Mouse (Mus musculus): ENCODE results near the gene Smc1b.

Gene Smc1b

GRCm38 (mm10) chr15:85131275-85132192 is at the start of gene Smc1b, which contains the start of gene Ribc2:
TSS of gene Smc1b (minus strand) at chr15:85131964.
TSS of gene Ribc2 (plus strand) at chr15:85132078.
- no peak for DNase-seq (ENCODE audit: low read depth)

DNA sequence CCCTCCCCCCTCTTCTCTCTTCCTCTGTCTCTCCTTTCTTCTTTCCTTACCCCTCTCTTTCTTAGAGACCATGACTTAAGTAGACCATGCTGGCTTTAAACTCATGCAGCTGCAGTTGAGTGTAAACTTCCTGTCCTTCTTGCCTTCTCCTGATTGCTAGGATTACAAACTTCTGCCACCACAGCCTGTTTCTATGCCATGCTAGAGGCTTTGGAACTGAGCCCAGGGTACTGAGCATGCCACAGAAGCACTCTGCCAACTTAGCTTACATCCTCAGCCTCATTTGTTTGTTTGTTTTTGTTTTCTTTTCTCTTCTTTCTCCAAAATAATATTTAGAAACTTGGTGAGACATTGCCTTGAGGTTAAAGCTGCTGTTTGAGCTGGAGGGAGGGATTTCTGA is 48.6 kb upstream of the Smc1b start:
- DNase-seq (ENCODE audit: low read depth) = no peak

GRCm38 (mm10) chr15:85179528-85180180 is 47.9 kb upstream of the Smc1b start:
- peak; percentile 30 for DNase-seq (ENCODE audit: low read depth)

- DNase-seq (ENCODE audit: low read depth) = no peak
Measured at GRCm38 (mm10) chr15:85178172-85178571, 46.4 kb upstream of the Smc1b start.

GRCm38 (mm10) chr15:85177576-85177975 is 45.8 kb upstream of the Smc1b start:
- DNase-seq (ENCODE audit: low read depth) = peak; percentile 83

DNA sequence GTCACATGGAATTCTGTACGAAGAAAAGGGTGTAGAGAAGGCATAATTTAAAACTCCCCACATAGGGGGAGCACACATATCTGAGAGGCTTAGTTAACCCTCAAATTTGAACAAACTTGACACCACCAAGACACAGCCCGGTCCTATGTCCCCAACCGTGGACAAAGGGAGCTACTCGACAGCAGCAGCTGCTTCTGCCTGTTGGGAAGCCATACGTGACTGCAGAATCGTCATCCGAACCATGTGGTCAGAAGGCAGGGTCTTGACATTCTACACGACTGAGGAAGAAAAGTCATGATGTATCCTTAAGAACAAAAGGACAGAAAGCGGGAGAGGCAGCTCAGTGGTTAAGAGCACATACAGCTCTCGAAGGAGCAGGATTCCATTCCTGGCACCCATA is 42.3 kb upstream of the Smc1b start:
- no peak for DNase-seq (ENCODE audit: low read depth)

- DNase-seq (ENCODE audit: low read depth) = no peak
Measured at GRCm38 (mm10) chr15:85173425-85173824, 41.7 kb upstream of the Smc1b start.

DNA sequence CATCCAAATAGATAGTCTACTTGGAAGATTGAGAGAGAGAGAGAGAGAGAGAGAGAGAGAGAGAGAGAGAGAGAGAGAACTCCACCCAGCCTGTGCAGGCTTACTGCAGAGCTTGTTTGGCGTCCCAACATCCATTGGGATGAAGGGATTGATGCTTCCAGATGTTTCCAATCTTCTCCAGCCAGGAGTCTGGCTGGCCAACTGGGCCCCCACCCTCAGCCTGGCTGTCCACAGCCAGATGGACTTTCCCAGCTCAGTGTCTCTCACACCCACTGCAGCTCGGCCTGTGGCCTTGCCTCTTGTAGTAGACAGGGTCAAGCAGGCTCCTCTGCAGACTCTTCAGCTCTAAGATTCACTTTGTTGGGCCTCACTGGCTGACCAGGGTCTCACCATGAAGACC is 40.3 kb upstream of the Smc1b start:
- no peak for DNase-seq (ENCODE audit: low read depth)

GRCm38 (mm10) chr15:85167086-85167679 is 35.4 kb upstream of the Smc1b start:
- DNase-seq (ENCODE audit: low read depth) = no peak

DNA sequence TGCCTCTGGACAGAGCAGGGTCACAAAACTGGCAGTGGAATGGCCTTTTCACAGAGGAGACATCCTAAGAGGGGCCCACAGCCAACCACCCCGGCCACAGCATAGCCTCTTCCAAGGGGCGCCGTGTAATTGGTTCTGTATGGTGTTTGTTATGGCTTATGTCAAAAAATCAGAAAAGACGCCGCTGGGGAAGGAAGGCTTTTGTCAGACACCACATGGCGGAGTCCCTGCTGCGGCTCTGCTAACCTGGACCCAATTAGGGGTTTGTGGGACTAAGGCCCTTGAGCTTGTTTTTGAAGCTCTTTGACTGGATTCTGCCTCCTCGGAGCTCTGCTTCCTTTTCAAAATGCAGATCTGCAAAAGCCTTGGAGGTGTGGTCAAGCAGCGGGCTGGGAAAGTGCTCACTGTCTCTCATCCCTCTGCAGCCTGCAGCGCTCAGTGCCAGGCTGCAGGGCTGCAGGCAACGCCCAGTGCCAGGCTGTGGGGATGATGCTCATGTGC is 34.7 kb upstream of the Smc1b start:
- DNase-seq (ENCODE audit: low read depth) = peak; percentile 40

DNA sequence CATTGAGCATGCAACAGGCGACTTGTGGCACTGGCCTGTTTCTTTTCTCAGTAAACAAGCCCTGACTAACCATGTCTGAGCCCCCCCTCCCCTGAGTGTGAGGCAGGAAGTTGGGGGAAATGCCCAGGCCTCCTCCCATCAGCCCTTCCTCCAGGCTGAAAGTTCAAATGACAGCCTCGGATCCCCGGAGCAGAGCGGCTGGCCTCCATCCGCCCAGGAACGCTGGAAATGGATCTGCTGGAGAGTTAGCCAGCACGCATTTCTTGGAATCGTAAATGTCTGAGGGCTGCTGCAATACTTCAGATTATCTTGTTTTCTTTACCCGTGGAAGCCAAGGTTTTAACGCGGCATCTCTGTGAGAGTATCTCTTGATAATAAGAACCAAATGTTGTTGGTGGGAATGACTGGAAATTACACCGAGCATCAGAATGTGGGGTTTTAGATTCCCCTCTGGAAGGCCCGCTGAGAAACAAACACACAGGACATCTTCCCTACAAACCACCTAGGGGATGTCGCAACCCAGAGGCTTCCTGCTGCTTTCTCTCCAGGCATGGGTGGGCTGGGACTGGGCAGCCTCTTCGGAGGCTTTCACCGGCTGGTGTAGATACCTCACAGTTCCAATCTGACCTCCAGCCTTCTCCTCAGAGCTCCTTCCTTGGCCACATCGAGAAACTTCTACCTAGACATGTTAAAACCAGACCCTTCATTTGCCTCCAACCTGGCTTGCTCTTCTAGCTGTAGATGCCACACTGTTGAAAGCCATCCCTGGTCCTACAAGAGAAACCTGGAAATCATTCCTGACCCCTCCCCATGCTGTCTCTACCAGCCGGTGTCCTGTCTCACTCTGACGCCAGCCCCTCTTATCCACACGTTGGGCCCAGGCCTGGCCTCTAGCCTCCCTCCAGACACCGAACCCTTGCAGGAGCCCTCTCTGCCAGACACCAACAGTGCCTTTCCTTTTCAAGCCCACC is 31.2 kb upstream of the Smc1b start:
- peak; percentile 68 for DNase-seq (ENCODE audit: low read depth)

DNA sequence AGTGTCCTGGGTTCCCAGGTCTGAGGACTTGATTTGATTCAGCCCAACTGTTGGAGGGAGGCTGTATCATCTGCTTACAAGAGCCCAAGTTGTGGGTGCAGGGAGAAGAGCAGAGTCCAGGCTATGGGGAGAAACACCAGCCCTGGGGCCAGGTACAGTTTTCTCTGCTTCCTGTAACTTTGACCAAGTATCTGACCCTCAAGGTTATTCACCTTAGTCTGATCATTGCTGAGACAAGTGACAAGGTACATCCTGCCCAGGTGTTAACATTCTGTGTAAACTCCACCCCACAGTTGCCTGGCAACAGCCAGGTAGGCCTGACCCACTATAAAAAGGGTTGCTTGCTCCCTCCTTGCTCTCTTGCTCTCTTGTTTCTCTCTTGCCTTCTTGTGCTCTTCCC is 29.7 kb upstream of the Smc1b start:
- no peak for DNase-seq (ENCODE audit: low read depth)

GRCm38 (mm10) chr15:85156198-85156597 is 24.4 kb upstream of the Smc1b start:
- DNase-seq (ENCODE audit: low read depth) = no peak

GRCm38 (mm10) chr15:85154091-85154490 is 22.3 kb upstream of the Smc1b start:
- no peak for DNase-seq (ENCODE audit: low read depth)

GRCm38 (mm10) chr15:85152577-85152976 is 20.8 kb upstream of the Smc1b start:
- DNase-seq (ENCODE audit: low read depth) = no peak

DNA sequence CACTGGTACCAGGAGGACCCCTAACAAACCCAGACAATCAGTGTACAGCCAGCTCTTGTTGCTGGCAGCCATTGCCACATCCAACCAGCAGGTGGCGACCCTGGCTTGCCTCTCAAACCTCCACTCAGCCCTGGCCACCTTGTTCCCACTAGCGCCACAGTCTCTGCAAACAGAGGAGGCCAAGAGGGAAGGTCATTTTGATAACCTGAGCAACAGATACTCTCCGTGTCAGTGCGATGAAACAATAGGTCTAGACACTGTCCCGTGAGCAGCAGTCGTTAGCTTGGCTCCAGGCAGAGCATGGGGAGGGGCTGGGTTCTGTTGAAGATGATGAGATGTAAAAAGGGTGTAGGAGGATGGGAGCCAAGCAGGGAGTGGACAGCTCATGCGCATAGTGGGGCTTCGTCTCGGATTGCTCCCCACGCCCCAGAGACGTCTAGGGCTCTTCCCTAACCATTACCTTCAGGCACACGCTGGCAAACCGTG is 19.7 kb upstream of the Smc1b start:
- DNase-seq (ENCODE audit: low read depth) = peak; percentile 81

DNA sequence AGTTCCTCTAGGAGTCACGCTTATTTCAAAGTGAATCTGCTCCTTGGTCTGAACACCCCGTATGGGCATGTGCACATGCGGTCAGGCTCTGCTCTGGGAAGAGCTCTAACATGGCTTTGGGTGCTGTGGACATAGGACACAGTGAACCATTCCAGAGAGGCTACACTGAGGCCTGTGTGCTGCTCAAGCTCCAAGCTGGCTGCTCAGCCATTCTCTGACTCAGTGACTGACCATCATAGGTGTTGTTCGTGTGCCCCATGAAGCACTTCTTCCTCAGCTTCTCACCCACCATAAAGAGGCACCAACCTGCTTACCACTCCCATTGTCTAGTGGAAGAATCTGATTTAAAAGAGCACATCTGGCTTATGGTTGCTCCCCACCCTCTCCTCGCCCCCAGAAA is 12.5 kb upstream of the Smc1b start:
- no peak for DNase-seq (ENCODE audit: low read depth)

GRCm38 (mm10) chr15:85143747-85144146 is 12.0 kb upstream of the Smc1b start:
- DNase-seq (ENCODE audit: low read depth) = no peak

DNA sequence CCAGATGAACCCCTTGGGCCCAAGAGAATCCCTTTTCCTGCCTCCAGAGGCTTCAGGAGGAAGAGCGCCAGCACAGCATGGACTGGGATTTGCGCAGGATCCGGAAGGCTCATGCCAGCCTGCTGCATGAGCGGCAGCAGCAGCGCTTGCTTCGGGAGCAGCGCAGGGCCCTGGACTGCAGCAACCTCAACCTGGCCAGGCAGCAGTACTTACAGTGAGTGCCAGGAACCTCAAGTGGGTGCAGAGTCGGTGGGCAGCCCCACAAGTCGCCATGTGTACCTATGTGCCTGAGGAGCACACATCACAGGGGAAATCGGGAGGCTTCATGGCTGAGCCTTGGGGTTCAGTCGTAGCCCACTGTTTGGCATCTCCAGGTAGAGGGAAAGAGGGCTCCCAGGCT is 11.4 kb upstream of the Smc1b start:
- DNase-seq (ENCODE audit: low read depth) = no peak

GRCm38 (mm10) chr15:85142441-85142840 is 10.7 kb upstream of the Smc1b start:
- no peak for DNase-seq (ENCODE audit: low read depth)

DNA sequence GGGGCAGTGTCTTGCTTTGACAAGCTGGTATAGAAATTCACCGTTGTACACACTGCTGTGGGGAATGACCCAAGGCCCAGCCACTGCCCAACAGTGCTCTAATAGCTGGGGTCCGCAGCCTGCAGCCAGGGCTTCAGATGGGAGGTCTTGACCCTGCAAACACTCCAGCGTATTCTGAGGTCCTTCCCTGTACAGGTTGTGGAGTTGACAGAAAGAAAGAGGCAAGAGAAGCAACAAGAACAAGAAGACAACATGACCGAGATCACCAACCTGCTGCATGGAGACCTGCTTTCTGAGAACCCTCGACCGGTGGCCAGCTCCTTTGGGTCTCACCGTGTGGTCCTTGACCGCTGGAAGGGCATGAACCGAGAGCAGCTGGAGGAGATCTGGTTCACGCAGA is 9.5 kb upstream of the Smc1b start:
- DNase-seq (ENCODE audit: low read depth) = no peak
